Mouse (Mus musculus): ENCODE measurements around the gene Cfap298. TPM values are rescaled to one million over a fixed set of nuclear protein-coding genes. Genes with fewer than 3 reads are reported as not detected.
A peak's percentile ranks its signal among the peaks of the same experiment; 100 is the strongest.

Gene Cfap298
- polyA plus RNA-seq, 1 experiment = 17.7 TPM

DNA sequence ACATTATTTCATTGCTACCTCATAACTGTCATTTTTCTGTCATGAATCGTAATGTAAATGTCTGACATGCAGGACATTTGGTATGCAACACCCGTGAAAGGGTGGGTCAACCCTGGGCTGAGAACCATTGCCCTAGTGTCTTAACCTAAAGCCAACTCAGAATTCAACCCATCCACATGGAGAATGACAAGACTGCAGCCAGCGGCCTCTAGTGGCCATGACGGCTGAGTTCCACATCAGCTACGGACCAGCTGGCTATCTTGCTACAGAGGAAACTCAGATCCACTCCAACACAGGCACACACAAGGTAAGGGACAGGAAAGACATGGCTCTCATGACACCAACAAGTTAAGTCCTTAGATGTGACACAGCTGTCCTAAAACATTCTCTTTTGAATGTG, 9.5 kb downstream of the Cfap298 start:
- WGBS = 29% methylated on average over 5 of the region's 5 CpGs
- Histone ChIP-seq H3K4me3 (replicated peaks; ENCODE audit: control insufficient read depth, low read depth, low read length) (no peak overlapping the region), H3K27ac (ENCODE audit: control insufficient read depth, insufficient read depth, low read depth, low read length, poor library complexity) (no peak overlapping the region), H3K4me1 (ENCODE audit: control insufficient read depth, insufficient read depth, low read length) (no peaks in the 10 kb centered on the region)
- no peak for TF ChIP-seq POLR2A (IDR thresholded peaks at IDR 0.05; ENCODE audit: borderline replicate concordance, control insufficient read depth, low read depth, low read length)
- peak; percentile 73 for TF ChIP-seq CTCF (IDR thresholded peaks at IDR 0.05; ENCODE audit: control insufficient read depth, insufficient read depth, low read length)

DNA sequence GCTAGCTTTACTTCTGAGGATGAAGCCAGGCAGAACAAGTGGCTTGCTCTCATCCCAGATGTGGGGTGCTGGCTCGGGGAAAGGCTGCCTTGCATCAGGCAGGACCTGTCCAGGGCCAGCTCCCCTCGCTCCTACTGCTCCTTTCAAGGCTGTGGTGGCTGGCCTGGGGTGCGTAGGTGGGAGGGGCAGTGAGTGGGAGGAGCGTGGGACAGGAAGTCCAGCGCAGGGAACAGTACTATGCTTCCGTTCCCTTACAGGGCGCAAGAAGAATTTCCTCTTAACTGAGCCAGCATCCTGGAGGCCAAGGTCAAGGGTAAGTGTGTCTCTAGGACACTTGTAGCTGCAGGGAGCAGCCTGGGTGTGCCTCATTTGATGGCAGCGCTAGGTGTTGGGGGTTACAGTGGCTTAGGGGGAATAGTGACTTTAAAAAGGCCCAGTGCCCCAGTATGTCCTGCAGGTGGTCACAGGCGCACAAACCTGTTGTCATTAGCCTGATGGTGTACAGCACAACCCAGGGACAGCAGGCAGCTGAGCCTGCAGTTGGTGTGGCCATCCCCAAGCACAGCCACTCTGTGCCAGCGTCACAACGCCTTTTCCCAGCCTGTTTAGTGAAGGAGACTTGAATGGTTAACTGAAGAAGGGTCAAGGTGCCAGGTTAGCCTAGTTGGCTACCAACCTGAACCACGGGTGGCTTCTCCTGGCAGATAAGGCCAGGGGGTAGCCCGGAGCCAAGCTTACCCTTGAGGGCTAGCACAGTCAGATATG, 10.1 kb downstream of the Cfap298 start:
- 75% methylated on average over 13 of the region's 13 CpGs for WGBS
- TF ChIP-seq POLR2A (IDR thresholded peaks at IDR 0.05; ENCODE audit: borderline replicate concordance, control insufficient read depth, low read depth, low read length) (no peak), CTCF (IDR thresholded peaks at IDR 0.05; ENCODE audit: control insufficient read depth, insufficient read depth, low read length) (no peak)

DNA sequence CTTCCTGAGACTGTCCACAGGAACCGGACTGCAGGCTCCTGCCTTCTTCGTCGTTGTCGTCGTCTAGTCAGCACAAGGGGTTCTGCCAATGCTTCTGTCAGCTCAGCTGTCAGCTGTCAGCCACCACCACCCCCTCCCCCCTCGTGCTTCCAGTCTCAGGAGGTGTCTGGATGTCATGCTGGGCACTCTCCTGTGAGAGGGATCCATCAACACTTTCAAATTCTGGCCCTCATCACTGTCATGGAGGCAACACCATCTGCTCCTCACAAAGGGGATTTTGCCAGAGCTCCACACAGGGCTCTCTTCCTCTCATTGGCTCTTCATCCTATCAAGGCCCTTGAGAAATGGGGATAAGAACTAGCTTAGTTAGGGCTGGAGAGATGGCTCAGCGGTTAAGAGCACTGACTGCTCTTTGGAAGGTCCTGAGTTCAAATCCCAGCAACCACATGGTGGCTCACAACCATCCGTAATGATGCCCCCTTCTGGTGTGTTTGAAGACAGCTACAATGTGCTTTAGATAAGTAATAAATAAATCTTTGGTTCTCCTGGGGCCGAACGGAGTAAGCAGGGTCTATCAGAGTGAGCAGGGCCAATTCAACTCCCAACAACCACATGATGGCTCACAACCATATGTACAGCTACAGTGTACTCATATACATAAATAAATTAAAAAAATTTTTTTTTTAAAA, 13.3 kb downstream of the Cfap298 start:
- Histone ChIP-seq H3K27ac (ENCODE audit: control insufficient read depth, insufficient read depth, low read depth, low read length, poor library complexity) (no peak overlapping the region), H3K4me1 (ENCODE audit: control insufficient read depth, insufficient read depth, low read length) (no peaks in the 10 kb centered on the region), H3K4me3 (replicated peaks; ENCODE audit: control insufficient read depth, low read depth, low read length) (no peak overlapping the region)
- no peak for TF ChIP-seq CTCF (IDR thresholded peaks at IDR 0.05; ENCODE audit: control insufficient read depth, insufficient read depth, low read length)
- WGBS = 57% methylated on average over 10 of the region's 10 CpGs

More for the DNA sequence above, 10.1 kb downstream of the Cfap298 start:
- H3K4me3 ChIP-seq (replicated peaks; ENCODE audit: control insufficient read depth, low read depth, low read length) = no peak overlapping the region
- H3K27ac ChIP-seq (ENCODE audit: control insufficient read depth, insufficient read depth, low read depth, low read length, poor library complexity) = no peak overlapping the region
- H3K4me1 ChIP-seq (ENCODE audit: control insufficient read depth, insufficient read depth, low read length) = no peaks in the 10 kb centered on the region

DNA sequence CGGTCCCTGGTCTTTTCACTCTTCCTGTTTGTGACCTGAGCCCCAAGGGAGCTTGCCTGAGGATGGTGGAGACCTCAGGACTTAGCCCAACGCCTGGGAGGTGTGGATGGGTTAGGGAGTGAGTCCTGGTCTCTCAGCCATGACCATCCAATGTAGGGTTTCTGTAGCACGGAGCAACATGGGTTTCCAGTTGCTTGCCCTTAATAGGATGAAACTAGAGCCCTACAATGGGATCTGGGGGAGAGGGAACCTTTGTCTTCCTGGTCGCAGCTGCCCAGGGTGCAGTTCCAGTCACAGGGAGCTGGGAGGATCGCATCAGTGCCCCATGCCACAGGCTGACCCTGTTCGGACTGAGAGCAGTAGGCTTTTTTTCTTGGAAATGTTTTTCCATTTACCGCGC, 17.8 kb downstream of the Cfap298 start:
- Histone ChIP-seq H3K4me1 (ENCODE audit: control insufficient read depth, insufficient read depth, low read length) (no peaks in the 10 kb centered on the region), H3K4me3 (replicated peaks; ENCODE audit: control insufficient read depth, low read depth, low read length) (no peak overlapping the region), H3K27ac (ENCODE audit: control insufficient read depth, insufficient read depth, low read depth, low read length, poor library complexity) (no peak overlapping the region)
- no peak for TF ChIP-seq POLR2A (IDR thresholded peaks at IDR 0.05; ENCODE audit: borderline replicate concordance, control insufficient read depth, low read depth, low read length)
- TF ChIP-seq CTCF (IDR thresholded peaks at IDR 0.05; ENCODE audit: control insufficient read depth, insufficient read depth, low read length) = no peak
- 80% methylated on average over 8 of the region's 8 CpGs for WGBS

DNA sequence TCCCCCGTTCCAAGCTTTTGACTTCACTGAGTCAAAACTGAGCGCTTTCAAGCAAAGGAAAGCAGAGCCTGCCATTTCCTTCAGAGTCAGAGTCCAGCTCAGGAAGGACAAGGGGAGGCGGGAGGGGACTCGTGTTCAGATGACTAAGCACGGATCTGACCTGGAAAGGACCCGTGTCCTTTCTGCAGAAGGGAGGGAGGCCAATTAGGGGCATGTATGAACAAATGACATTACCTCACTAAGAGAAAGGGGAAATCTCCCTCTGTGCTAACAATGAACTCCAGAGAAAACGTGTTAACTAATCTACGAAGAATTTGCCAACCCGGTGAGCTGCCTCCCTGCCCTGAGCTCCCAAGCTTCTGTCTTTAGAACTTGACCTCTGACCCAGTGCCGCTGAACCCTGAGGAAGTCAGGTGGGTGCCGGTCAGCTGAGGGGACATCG, 18.9 kb downstream of the Cfap298 start:
- 7% methylated on average over 12 of the region's 12 CpGs for WGBS
- Histone ChIP-seq H3K27ac (ENCODE audit: control insufficient read depth, insufficient read depth, low read depth, low read length, poor library complexity) (no peak overlapping the region), H3K4me1 (ENCODE audit: control insufficient read depth, insufficient read depth, low read length) (no peaks in the 10 kb centered on the region), H3K4me3 (replicated peaks; ENCODE audit: control insufficient read depth, low read depth, low read length) (no peak overlapping the region)
- TF ChIP-seq CTCF (IDR thresholded peaks at IDR 0.05; ENCODE audit: control insufficient read depth, insufficient read depth, low read length) = no peak
- no peak for TF ChIP-seq POLR2A (IDR thresholded peaks at IDR 0.05; ENCODE audit: borderline replicate concordance, control insufficient read depth, low read depth, low read length)

DNA sequence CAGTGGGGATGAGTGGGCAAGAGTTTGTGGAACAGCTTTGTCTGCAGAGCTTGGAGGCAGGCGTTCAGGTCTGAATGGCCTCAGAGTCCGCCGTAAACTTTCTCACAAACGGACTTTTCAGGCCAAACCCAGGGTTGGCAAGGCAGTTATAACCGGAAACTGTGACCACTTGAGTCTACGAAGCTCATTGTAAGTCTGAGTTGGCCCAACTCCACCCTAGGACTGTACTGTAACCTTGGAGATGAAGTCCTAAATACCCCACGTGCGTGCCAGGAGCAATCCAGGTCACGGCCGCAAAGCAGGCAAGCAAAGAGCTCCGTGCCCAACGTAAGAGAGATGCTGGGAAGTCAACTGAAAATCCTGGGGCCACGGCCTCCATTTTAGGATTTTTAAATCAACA, 23.1 kb downstream of the Cfap298 start:
- H3K4me3 ChIP-seq (replicated peaks; ENCODE audit: control insufficient read depth, low read depth, low read length) = no peak overlapping the region
- no peak overlapping the region for H3K27ac ChIP-seq (ENCODE audit: control insufficient read depth, insufficient read depth, low read depth, low read length, poor library complexity)
- no peak for TF ChIP-seq POLR2A (IDR thresholded peaks at IDR 0.05; ENCODE audit: borderline replicate concordance, control insufficient read depth, low read depth, low read length)
- TF ChIP-seq CTCF (IDR thresholded peaks at IDR 0.05; ENCODE audit: control insufficient read depth, insufficient read depth, low read length) = no peak
- 83% methylated on average over 13 of the region's 13 CpGs for WGBS
- no peaks in the 10 kb centered on the region for H3K4me1 ChIP-seq (ENCODE audit: control insufficient read depth, insufficient read depth, low read length)

DNA sequence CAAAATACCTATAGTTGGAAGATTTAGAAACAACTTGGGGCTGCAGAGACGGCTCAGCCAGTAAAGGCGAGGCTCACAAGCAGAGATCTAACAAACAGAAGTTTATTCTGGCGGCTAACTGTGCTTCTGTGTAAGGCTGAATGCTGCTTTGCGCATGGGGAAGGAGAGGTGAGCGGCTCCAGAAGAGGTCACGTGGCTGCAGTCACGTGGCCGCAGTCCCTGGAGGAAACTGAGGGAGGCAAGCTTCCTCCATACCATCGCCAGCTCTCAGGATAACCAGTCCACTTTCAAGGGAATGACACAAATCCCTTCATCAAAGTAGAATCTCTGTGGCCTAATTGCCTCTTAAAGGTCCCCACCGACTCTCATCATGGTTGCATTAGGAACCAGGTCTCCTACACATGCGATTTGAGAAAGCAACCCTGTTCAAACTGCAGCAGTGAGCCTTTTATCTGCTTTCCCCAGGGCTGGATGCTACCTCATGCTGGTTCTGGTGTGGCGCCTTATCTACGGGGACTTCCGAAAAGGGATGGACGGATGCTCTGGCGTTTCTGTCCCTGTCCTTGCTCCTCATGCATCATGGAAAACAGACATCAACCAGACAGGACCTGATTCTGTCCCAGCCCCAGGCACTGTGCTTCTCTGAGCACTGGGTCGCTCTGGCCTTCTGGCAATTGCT, 23.9 kb downstream of the Cfap298 start:
- no peaks in the 10 kb centered on the region for H3K4me1 ChIP-seq (ENCODE audit: control insufficient read depth, insufficient read depth, low read length)
- H3K4me3 ChIP-seq (replicated peaks; ENCODE audit: control insufficient read depth, low read depth, low read length) = no peak overlapping the region
- no peak overlapping the region for H3K27ac ChIP-seq (ENCODE audit: control insufficient read depth, insufficient read depth, low read depth, low read length, poor library complexity)
- TF ChIP-seq POLR2A (IDR thresholded peaks at IDR 0.05; ENCODE audit: borderline replicate concordance, control insufficient read depth, low read depth, low read length) = no peak
- TF ChIP-seq CTCF (IDR thresholded peaks at IDR 0.05; ENCODE audit: control insufficient read depth, insufficient read depth, low read length) = no peak
- WGBS = 78% methylated on average over 17 of the region's 17 CpGs

DNA sequence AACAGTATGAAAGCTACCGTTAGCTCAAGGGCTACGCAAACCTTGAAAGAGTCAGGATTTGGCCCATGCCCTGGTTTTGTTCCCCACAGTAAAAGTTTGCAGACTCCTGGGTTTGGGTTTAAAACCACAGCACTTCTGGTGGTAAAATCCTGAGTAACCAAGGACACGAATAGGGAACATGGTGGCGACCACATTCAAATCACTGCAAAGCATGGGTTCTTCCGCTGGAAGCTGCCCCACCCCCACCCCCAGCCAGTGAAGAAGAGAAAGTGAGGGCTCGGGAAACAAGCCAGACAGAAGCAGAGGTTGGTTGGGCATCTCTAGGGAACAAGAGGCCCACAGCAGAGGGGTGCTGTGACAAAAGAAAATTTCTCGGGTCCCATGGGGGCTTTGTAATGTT, 27.7 kb downstream of the Cfap298 start:
- Histone ChIP-seq H3K27ac (ENCODE audit: control insufficient read depth, insufficient read depth, low read depth, low read length, poor library complexity) (no peak overlapping the region), H3K4me1 (ENCODE audit: control insufficient read depth, insufficient read depth, low read length) (no peaks in the 10 kb centered on the region), H3K4me3 (replicated peaks; ENCODE audit: control insufficient read depth, low read depth, low read length) (no peak overlapping the region)
- WGBS = 27% methylated on average over 7 of the region's 7 CpGs
- TF ChIP-seq CTCF (IDR thresholded peaks at IDR 0.05; ENCODE audit: control insufficient read depth, insufficient read depth, low read length) (no peak), POLR2A (IDR thresholded peaks at IDR 0.05; ENCODE audit: borderline replicate concordance, control insufficient read depth, low read depth, low read length) (no peak)

Data from bone marrow, adult 2 months (tissue).